Mouse (Mus musculus): Measurements from ENCODE around the gene Zbtb38. TPM values are rescaled to one million over a fixed set of nuclear protein-coding genes. Genes with fewer than 3 reads are reported as not detected.

Zbtb38 gene
- polyA plus RNA-seq, 1 experiment = 23.8 TPM

DNA sequence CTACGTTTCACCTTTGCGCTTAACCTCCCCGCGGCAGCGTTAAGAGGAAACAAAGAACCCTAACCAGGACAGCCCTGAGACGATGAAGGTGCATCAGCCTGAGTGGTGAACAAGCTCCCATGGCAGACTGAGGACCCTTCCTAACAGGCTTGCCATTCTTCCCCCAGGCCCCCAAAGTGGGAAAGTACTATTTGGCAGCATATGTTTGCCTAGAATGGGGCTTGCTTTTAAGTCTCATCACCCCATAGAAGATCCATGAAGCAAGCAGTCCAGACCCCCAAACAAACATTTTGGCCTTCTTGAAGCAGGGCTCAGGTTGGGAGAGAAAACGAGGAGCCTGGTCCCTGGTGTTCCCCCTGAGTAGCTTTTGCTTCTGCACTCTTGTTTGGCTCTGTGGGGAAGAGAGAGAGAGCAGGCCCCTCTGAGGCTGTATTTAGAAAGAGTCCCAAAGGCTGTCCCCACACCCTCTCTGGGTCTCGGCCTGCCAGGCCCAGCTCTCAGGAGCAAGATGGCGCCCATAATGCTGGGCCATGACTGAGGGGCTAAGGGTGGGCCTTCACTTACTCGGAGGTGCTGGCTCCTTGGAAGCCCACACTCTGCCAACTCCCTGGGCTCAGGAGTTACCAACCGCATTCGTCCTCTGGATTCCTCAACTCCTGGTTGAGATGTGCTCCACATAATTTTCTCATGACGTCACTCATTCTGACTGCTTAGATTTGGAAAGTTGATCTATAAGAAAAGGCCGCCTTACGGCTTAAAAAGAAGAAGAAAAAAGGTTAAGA, 619 bp downstream of the Zbtb38 start:
- H3K27me3 ChIP-seq (ENCODE audit: control insufficient read depth, insufficient read depth, low read length, poor library complexity, severe bottlenecking) = no peaks in the 10 kb centered on the region
- peak overlapping the region; percentile 37; the same call in 1 of the 2 replicates for H3K9ac ChIP-seq (ENCODE audit: low read depth, poor library complexity, severe bottlenecking)
- H3K27ac ChIP-seq (ENCODE audit: insufficient read depth, low read length) = no peak overlapping the region
- no peak for TF ChIP-seq CTCF (IDR thresholded peaks at IDR 0.05; ENCODE audit: low read depth, low read length)
- TF ChIP-seq POLR2A (IDR thresholded peaks at IDR 0.05; ENCODE audit: insufficient read depth, low read length) = no peak
- TF ChIP-seq EP300 (IDR thresholded peaks at IDR 0.05; ENCODE audit: insufficient read depth, low read depth, low read length) = no peak
- H3K4me1 ChIP-seq (ENCODE audit: control insufficient read depth, insufficient read depth, low read length) = peaks cover 2% of the 10 kb centered on the region
- no peaks in the 10 kb centered on the region for H3K36me3 ChIP-seq (ENCODE audit: control insufficient read depth, insufficient read depth, low read length, poor library complexity, severe bottlenecking)
- H3K4me3 ChIP-seq (ENCODE audit: low read depth, low read length) = peak overlapping the region; percentile 13; the same call in 1 of the 2 replicates
- H3K9me3 ChIP-seq (replicated peaks; ENCODE audit: control insufficient read depth, insufficient read depth, low read length, poor library complexity, severe bottlenecking) = no peaks in the 10 kb centered on the region

- Histone ChIP-seq H3K4me3 (ENCODE audit: low read depth, low read length) (no peak overlapping the region), H3K9me3 (replicated peaks; ENCODE audit: control insufficient read depth, insufficient read depth, low read length, poor library complexity, severe bottlenecking) (no peaks in the 10 kb centered on the region), H3K9ac (ENCODE audit: low read depth, poor library complexity, severe bottlenecking) (no peak overlapping the region), H3K27ac (ENCODE audit: insufficient read depth, low read length) (no peak overlapping the region), H3K27me3 (ENCODE audit: control insufficient read depth, insufficient read depth, low read length, poor library complexity, severe bottlenecking) (no peaks in the 10 kb centered on the region), H3K4me1 (ENCODE audit: control insufficient read depth, insufficient read depth, low read length) (peaks cover 2% of the 10 kb centered on the region), H3K36me3 (ENCODE audit: control insufficient read depth, insufficient read depth, low read length, poor library complexity, severe bottlenecking) (no peaks in the 10 kb centered on the region)
- no peak for TF ChIP-seq CTCF (IDR thresholded peaks at IDR 0.05; ENCODE audit: low read depth, low read length)
- TF ChIP-seq EP300 (IDR thresholded peaks at IDR 0.05; ENCODE audit: insufficient read depth, low read depth, low read length) = no peak
- TF ChIP-seq POLR2A (IDR thresholded peaks at IDR 0.05; ENCODE audit: insufficient read depth, low read length) = no peak
Observed at GRCm38 (mm10) chr9:96750636-96751035, 2.0 kb downstream of the Zbtb38 start.

GRCm38 (mm10) chr9:96746527-96746926, 6.1 kb downstream of the Zbtb38 start:
- Histone ChIP-seq H3K27me3 (ENCODE audit: control insufficient read depth, insufficient read depth, low read length, poor library complexity, severe bottlenecking) (no peaks in the 10 kb centered on the region), H3K4me3 (ENCODE audit: low read depth, low read length) (no peak overlapping the region), H3K4me1 (ENCODE audit: control insufficient read depth, insufficient read depth, low read length) (no peaks in the 10 kb centered on the region), H3K9ac (ENCODE audit: low read depth, poor library complexity, severe bottlenecking) (no peak overlapping the region), H3K27ac (ENCODE audit: insufficient read depth, low read length) (no peak overlapping the region), H3K36me3 (ENCODE audit: control insufficient read depth, insufficient read depth, low read length, poor library complexity, severe bottlenecking) (no peaks in the 10 kb centered on the region), H3K9me3 (replicated peaks; ENCODE audit: control insufficient read depth, insufficient read depth, low read length, poor library complexity, severe bottlenecking) (no peaks in the 10 kb centered on the region)
- TF ChIP-seq CTCF (IDR thresholded peaks at IDR 0.05; ENCODE audit: low read depth, low read length) (no peak), EP300 (IDR thresholded peaks at IDR 0.05; ENCODE audit: insufficient read depth, low read depth, low read length) (no peak), POLR2A (IDR thresholded peaks at IDR 0.05; ENCODE audit: insufficient read depth, low read length) (no peak)

GRCm38 (mm10) chr9:96744909-96745308, 7.7 kb downstream of the Zbtb38 start:
- H3K27me3 ChIP-seq (ENCODE audit: control insufficient read depth, insufficient read depth, low read length, poor library complexity, severe bottlenecking) = no peaks in the 10 kb centered on the region
- H3K27ac ChIP-seq (ENCODE audit: insufficient read depth, low read length) = no peak overlapping the region
- H3K9me3 ChIP-seq (replicated peaks; ENCODE audit: control insufficient read depth, insufficient read depth, low read length, poor library complexity, severe bottlenecking) = no peaks in the 10 kb centered on the region
- TF ChIP-seq EP300 (IDR thresholded peaks at IDR 0.05; ENCODE audit: insufficient read depth, low read depth, low read length) (no peak), CTCF (IDR thresholded peaks at IDR 0.05; ENCODE audit: low read depth, low read length) (no peak), POLR2A (IDR thresholded peaks at IDR 0.05; ENCODE audit: insufficient read depth, low read length) (no peak)
- H3K9ac ChIP-seq (ENCODE audit: low read depth, poor library complexity, severe bottlenecking) = no peak overlapping the region
- H3K36me3 ChIP-seq (ENCODE audit: control insufficient read depth, insufficient read depth, low read length, poor library complexity, severe bottlenecking) = no peaks in the 10 kb centered on the region
- no peaks in the 10 kb centered on the region for H3K4me1 ChIP-seq (ENCODE audit: control insufficient read depth, insufficient read depth, low read length)
- no peak overlapping the region for H3K4me3 ChIP-seq (ENCODE audit: low read depth, low read length)

GRCm38 (mm10) chr9:96741365-96742085, 11.1 kb downstream of the Zbtb38 start:
- H3K9me3 ChIP-seq (replicated peaks; ENCODE audit: control insufficient read depth, insufficient read depth, low read length, poor library complexity, severe bottlenecking) = no peaks in the 10 kb centered on the region
- TF ChIP-seq CTCF (IDR thresholded peaks at IDR 0.05; ENCODE audit: low read depth, low read length) (no peak), POLR2A (IDR thresholded peaks at IDR 0.05; ENCODE audit: insufficient read depth, low read length) (no peak), EP300 (IDR thresholded peaks at IDR 0.05; ENCODE audit: insufficient read depth, low read depth, low read length) (no peak)
- H3K27ac ChIP-seq (ENCODE audit: insufficient read depth, low read length) = no peak overlapping the region
- H3K4me1 ChIP-seq (ENCODE audit: control insufficient read depth, insufficient read depth, low read length) = no peaks in the 10 kb centered on the region
- no peaks in the 10 kb centered on the region for H3K27me3 ChIP-seq (ENCODE audit: control insufficient read depth, insufficient read depth, low read length, poor library complexity, severe bottlenecking)
- no peaks in the 10 kb centered on the region for H3K36me3 ChIP-seq (ENCODE audit: control insufficient read depth, insufficient read depth, low read length, poor library complexity, severe bottlenecking)
- H3K4me3 ChIP-seq (ENCODE audit: low read depth, low read length) = no peak overlapping the region
- H3K9ac ChIP-seq (ENCODE audit: low read depth, poor library complexity, severe bottlenecking) = no peak overlapping the region

All from ES-Bruce4 (cell line).